Mouse (Mus musculus): ENCODE data around the gene Tmem140. TPM values are rescaled to one million over a fixed set of nuclear protein-coding genes. Genes with fewer than 3 reads are reported as not detected.

The Tmem140 gene
- total RNA-seq (2023): 6.2 and 8.7 TPM in 2 replicates

DNA sequence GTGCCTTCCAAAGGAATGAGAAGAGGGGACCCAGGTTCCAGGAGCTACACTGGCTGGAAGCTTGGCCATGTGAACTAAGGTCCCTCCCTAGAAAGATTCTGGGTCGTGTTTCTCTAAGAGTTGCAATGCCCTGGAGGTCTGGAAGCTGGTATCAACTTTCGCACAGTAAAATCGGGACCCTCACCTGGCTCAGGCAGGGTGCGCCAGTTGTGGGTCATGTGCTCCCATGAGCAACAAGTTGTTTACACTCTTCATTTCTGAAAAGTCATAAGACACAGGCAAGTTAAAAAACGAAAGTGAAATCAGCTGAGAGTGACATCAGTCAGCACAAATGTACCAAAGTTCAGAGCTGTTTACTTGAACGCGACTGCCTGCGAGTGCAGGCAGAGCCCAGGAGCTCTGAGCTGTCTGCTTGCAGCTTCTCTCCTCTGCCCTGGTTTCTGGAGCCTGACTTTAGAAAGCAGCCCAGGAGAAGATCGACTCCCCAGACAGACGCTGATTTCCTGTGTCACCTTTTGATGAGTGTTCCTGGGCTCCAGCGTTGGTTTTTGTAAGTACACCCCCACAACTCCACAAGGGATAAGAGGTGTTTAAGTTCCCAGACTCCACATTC is at the start of gene Tmem140:
Gene Tmem140, plus strand, starts transcription at position 356 of the 613 bp plus-strand sequence.

DNA sequence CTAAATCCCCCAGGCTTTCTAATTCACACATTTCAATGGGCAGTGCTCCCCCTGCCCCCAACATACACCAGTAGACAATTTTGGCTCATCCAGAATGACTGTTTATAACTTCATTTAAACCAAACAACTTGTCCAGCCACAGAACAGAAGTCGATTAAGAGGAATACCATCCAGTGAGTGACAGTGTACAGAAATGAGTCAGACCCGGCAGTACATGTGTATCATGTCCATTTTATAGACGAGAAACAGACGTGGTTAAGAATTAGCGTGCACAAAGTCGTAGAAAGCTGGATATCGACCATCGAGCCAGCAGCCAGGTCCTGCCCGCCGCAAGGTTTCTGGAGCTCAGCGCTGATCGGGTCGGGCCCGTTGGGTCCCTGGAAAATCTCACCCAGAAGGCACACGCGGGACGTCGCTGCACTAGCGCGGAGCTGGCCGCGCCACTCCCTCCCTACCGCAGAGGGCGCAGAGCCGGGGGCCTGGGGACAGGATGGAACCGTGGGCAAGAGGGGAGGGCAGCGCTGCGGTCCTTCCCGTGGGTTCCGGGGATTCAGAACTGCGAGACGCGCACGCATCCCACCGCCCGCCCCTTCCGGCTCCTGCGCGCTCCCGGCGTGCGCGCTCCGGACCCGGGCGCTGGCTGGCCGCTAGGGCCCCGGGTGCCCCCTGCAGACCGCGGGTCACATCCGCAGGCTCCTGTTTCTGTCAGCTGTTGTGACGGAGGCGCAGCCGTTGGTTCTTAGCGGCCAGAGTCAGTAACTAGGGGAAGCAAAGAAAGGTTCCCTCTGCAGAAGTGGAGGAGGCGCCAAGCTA is 14.8 kb downstream of the Tmem140 start, which contains the start of gene Cyren:
Gene Cyren, minus strand, starts transcription at position 552 of the 813 bp plus-strand sequence.

DNA sequence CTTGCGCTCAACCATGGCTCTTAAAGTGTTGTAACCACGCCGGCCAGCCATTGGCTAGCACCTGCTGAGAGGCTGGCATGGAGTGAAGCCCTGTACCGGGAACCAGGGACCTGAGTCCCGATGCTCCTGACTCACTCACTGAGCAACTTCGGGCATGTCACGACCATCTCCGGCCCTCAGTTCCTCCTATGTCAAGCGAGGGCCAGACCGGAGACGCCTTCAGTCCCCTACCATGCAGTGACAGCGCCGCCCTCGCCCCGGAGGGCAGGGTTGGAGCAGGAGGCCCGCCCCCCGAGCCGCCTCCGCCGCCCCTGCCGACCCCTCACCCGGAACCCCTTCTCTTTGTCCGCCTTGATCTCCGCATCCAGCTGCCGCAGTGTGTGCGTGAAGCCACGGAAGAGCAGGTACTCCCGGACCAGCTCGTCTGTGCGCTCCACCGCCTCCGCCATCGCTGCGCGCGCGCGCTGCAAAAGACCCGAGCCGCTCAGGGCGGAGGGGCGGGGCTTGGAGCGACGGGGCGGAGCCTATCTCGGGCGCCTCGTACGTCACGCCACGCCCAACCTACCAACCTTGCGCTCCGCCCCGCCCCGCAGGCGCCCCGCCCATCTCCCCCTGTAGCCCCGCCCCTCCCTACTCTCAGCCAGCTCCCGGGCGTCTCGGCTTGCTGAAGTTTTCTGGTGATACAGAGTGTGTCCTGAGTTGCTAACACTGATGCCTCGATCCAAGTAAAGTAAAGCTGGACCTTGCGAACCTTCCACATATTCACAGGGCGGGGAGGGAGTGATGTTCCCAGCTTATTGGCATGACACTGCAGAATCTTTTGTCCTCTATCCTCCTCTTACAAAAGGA is 47.6 kb downstream of the Tmem140 start, which contains the start of gene Wdr91:
Gene Wdr91, minus strand, starts transcription at position 506 of the 849 bp plus-strand sequence.

DNA sequence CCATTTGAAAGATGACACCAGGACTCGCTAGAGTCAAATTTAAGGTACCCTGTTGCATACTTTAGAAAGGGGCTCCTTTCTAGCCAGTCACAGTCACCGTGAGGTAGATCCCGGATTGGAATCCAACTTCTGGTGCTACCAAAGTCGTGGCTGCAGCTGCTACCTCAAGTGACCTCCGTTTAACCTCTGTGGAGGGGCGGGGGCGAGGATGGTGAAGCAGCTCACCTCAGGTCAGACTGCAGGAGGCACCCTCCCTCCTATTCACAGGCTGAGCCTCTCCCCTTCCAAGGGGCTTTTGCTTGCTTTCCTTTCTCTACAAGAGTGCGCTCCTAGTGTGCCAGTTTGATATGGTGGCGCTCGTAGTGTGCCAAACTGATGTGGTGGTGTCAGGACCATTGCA is 57.0 kb downstream of the Tmem140 start, which contains the start of gene Stra8:
Gene Stra8, plus strand, starts transcription at position 208 of the 400 bp plus-strand sequence.

Other genes with a start within 250 kb of the Tmem140 start
- gene Agbl3, start 82.7 kb upstream of the Tmem140 start, total RNA-seq (2023): 0.60 and 0.64 TPM in 2 replicates
- gene Cyren, start 14.9 kb downstream of the Tmem140 start, total RNA-seq (2023): 11.2 and 11.3 TPM in 2 replicates
- gene Wdr91, start 47.7 kb downstream of the Tmem140 start, total RNA-seq (2023): 24.4 and 26.0 TPM in 2 replicates
- not detected in 2 replicates for gene Stra8, start 57.0 kb downstream of the Tmem140 start, total RNA-seq (2023)
- gene Slc23a4, start 125.3 kb downstream of the Tmem140 start, total RNA-seq (2023): not detected in 2 replicates

Data from neutrophil, adult 65 days (primary cell).